8 mouse cellular contexts compared by ENCODE assay signal in genomic region chr6:89362281-89363106, GRCm38 (mm10). TPM values are rescaled to one million over a fixed set of nuclear protein-coding genes. Genes with fewer than 3 reads are reported as not detected.
A peak's percentile ranks its signal among the peaks of the same experiment; 100 is the strongest.
DNase-seq lines count a peak whose midpoint lies in the region; ATAC-seq and TF ChIP-seq lines count a peak whose summit lies in the region.

TSS of gene Plxna1 (minus strand) at chr6:89362620.

- peak; percentile 70 for ATAC-seq in forebrain, embryonic 16.5 days
- peak; percentile 89 for ATAC-seq in lung, postnatal 0 days

- TF ChIP-seq CTCF in layer of hippocampus, adult 2 months (conservative IDR thresholded peaks at IDR 0.05), result peak; percentile 61
- peak; percentile 51 for TF ChIP-seq CTCF in lung, postnatal 0 days (IDR thresholded peaks at IDR 0.05)

- H3K4me2 ChIP-seq in forebrain, embryonic 16.5 days (ENCODE audit: low read length), result peak within 1 kb of the TSS; percentile 96
- peak within 1 kb of the TSS; percentile 93 for H3K4me2 ChIP-seq in lung, postnatal 0 days (replicated peaks; ENCODE audit: low read depth, low read length)

- peak; percentile 50 for DNase-seq in R1 (ENCODE audit: low read depth, low spot score)
- peak; percentile 67 for DNase-seq in cerebellum, adult 11 months
- peak; percentile 76 to 81 for DNase-seq in heart, postnatal 14 days
- peak in 1 of 2 experiments; percentile 51 for DNase-seq in layer of hippocampus, adult 2 months (ENCODE audit: low spot score in 2 of 2)
- DNase-seq in lung, postnatal 0 days (ENCODE audit: low spot score), result peak; percentile 83
- peak; percentile 81 for DNase-seq in retina, postnatal 1 day
- peak; percentile 83 for DNase-seq in yolk sac, embryonic 10.5 days (ENCODE audit: low spot score)

- H3K4me1 ChIP-seq in forebrain, embryonic 16.5 days (replicated peaks; ENCODE audit: control insufficient read depth, insufficient read depth, low read length), result peaks cover 44% of the 10 kb centered on the region
- peaks cover 23% of the 10 kb centered on the region for H3K4me1 ChIP-seq in lung, postnatal 0 days (ENCODE audit: insufficient read depth, low read depth, low read length)

- H3K9ac ChIP-seq in forebrain, embryonic 16.5 days (replicated peaks; ENCODE audit: low read depth, low read length), result peak within 1 kb of the TSS; percentile 90
- H3K9ac ChIP-seq in lung, postnatal 0 days (replicated peaks; ENCODE audit: low read depth), result peak within 1 kb of the TSS; percentile 92

- no peaks in the 10 kb centered on the region for H3K36me3 ChIP-seq in forebrain, embryonic 16.5 days (ENCODE audit: control insufficient read depth, insufficient read depth)
- H3K36me3 ChIP-seq in lung, postnatal 0 days (ENCODE audit: insufficient read depth, low read length), result no peaks in the 10 kb centered on the region

- peaks cover under 1% of the 10 kb centered on the region; the same call in 1 of the 2 replicates for H3K9me3 ChIP-seq in forebrain, embryonic 16.5 days (ENCODE audit: control insufficient read depth, low read length)
- H3K9me3 ChIP-seq in lung, postnatal 0 days (ENCODE audit: low read length), result no peaks in the 10 kb centered on the region

- H3K27me3 ChIP-seq in forebrain, embryonic 16.5 days (replicated peaks; ENCODE audit: control insufficient read depth, insufficient read depth, low read length), result no peaks in the 10 kb centered on the region
- H3K27me3 ChIP-seq in lung, postnatal 0 days (replicated peaks; ENCODE audit: insufficient read depth, low read length), result no peaks in the 10 kb centered on the region

- intact Hi-C loops in heart, postnatal 14 days (cut with DNase I), result loop anchor here (2.0 kb wide), 3 partner anchors 104 to 270 kb away; no protein-coding TSS in a partner anchor

- under 1% methylated on average over 84 of the region's 110 CpGs for WGBS in forebrain, embryonic 16.5 days
- under 1% methylated on average over 44 of the region's 110 CpGs for WGBS in lung, postnatal 0 days

- TF ChIP-seq EP300 in lung, postnatal 0 days (IDR thresholded peaks at IDR 0.05), result no peak

- H3K4me3 ChIP-seq in forebrain, embryonic 16.5 days (replicated peaks; ENCODE audit: low read length), result peak within 1 kb of the TSS; percentile 95
- peak within 1 kb of the TSS; percentile 76 for H3K4me3 ChIP-seq in layer of hippocampus, adult 2 months
- peak within 1 kb of the TSS; percentile 89 for H3K4me3 ChIP-seq in lung, postnatal 0 days (ENCODE audit: low read depth, low read length)

- peak within 1 kb of the TSS; percentile 36 for H3K27ac ChIP-seq in forebrain, embryonic 16.5 days (ENCODE audit: low read length)
- H3K27ac ChIP-seq in layer of hippocampus, adult 2 months, result peak within 1 kb of the TSS; percentile 84
- peak within 1 kb of the TSS; percentile 76 for H3K27ac ChIP-seq in lung, postnatal 0 days (ENCODE audit: low read length)

RNA-seq across cellular contexts. Expression of gene Plxna1, which starts in this region (rescaled TPM):
- polyA plus RNA-seq in forebrain, embryonic 16.5 days (2015; fragmentation: Nextera tagmentation; extraction: Ambion mirVana), result 44.1 and 47.8 TPM in 2 replicates
- 10 to 100 TPM; 26.2 to 32.6 TPM for total RNA-seq in heart, postnatal 14 days (2021)
- 100 to 1,000 TPM; 108 to 120 TPM for total RNA-seq in layer of hippocampus, adult 2 months (2021)
- polyA plus RNA-seq in lung, postnatal 0 days (2015; fragmentation: Nextera tagmentation; extraction: Ambion mirVana), result 13.6 and 29.2 TPM in 2 replicates
